Mouse (Mus musculus): ENCODE results near the gene Ftsj1. TPM values are rescaled to one million over a fixed set of nuclear protein-coding genes. Genes with fewer than 3 reads are reported as not detected.

The Ftsj1 gene
- polyA plus RNA-seq, 1 experiment from 2014 or later = 40.1 TPM

GRCm38 (mm10) chrX:8193419-8193723 is 58.8 kb downstream of the Ftsj1 start, which contains the start of gene Ebp:
Gene Ebp (minus strand): TSS chrX:8193512.
- no peak for DNase-seq
- peaks cover 16% of the 10 kb centered on the region for H3K4me1 ChIP-seq (replicated peaks)
- no peaks in the 10 kb centered on the region for H3K27me3 ChIP-seq
- no peak for ATAC-seq (ENCODE audit: low read depth)
- WGBS (ENCODE audit: insufficient replicate concordance) = 21% methylated on average over 10 of the region's 10 CpGs
- H3K9ac ChIP-seq = peak within 1 kb of the TSS; percentile 82
- peaks cover 4% of the 10 kb centered on the region; the same call in 1 of the 2 replicates for H3K36me3 ChIP-seq
- peak within 1 kb of the TSS; percentile 73 for H3K4me3 ChIP-seq (replicated peaks)
- H3K27ac ChIP-seq = peak within 1 kb of the TSS; percentile 84
- H3K9me3 ChIP-seq (replicated peaks) = no peaks in the 10 kb centered on the region
- H3K4me2 ChIP-seq = peak within 1 kb of the TSS; percentile 79

GRCm38 (mm10) chrX:8192640-8193418 is 59.4 kb downstream of the Ftsj1 start:
- ATAC-seq (ENCODE audit: low read depth) = peak; percentile 100
- WGBS (ENCODE audit: insufficient replicate concordance) = 13% methylated on average over 38 of the region's 38 CpGs
- peak overlapping the region; percentile 84 for H3K27ac ChIP-seq
- peak overlapping the region; percentile 82 for H3K9ac ChIP-seq
- H3K36me3 ChIP-seq = peaks cover 4% of the 10 kb centered on the region; the same call in 1 of the 2 replicates
- H3K9me3 ChIP-seq (replicated peaks) = no peaks in the 10 kb centered on the region
- H3K4me3 ChIP-seq (replicated peaks) = peak overlapping the region; percentile 73
- peak overlapping the region; percentile 79 for H3K4me2 ChIP-seq
- H3K27me3 ChIP-seq = no peaks in the 10 kb centered on the region
- H3K4me1 ChIP-seq (replicated peaks) = peaks cover 16% of the 10 kb centered on the region
- peak; percentile 81 for DNase-seq

DNA sequence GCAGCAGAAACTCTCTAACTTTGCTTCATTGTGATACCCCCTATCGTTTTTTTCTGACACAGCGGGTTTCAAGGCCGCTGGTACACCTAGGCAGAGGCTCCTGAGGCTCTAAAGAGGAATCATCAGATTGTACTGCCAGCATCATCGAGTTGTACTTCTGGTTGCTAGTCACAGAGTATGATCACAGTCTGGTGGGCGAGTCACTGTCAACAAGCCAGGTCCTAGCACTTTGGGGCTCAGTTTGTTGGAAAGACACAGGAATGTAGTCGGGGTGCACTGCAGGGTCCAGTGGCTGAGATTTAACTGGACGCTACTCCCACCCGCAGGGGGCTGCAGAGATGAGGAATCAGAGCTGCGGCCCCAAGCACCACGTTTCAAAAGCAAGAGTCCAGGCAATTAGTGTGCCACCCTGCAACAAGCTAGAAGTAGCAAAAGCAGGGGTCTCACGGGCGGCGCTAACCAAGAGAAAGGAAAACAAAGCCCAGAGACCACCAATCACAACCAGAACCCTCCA is 60.0 kb downstream of the Ftsj1 start:
- DNase-seq (no peak), ATAC-seq (ENCODE audit: low read depth) (no peak)

More for the DNA sequence above, 60.0 kb downstream of the Ftsj1 start:
- peak overlapping the region; percentile 82 for H3K9ac ChIP-seq
- peak overlapping the region; percentile 73 for H3K4me3 ChIP-seq (replicated peaks)
- H3K36me3 ChIP-seq = peaks cover 5% of the 10 kb centered on the region; the same call in 1 of the 2 replicates
- 13% methylated on average over 13 of the region's 13 CpGs for WGBS (ENCODE audit: insufficient replicate concordance)
- peaks cover 16% of the 10 kb centered on the region for H3K4me1 ChIP-seq (replicated peaks)
- no peaks in the 10 kb centered on the region for H3K27me3 ChIP-seq
- peak overlapping the region; percentile 84 for H3K27ac ChIP-seq
- peak overlapping the region; percentile 79 for H3K4me2 ChIP-seq
- H3K9me3 ChIP-seq (replicated peaks) = no peaks in the 10 kb centered on the region

Other genes starting within 250 kb of the Ftsj1 start
- gene Glod5, start 233.9 kb downstream of the Ftsj1 start, polyA plus RNA-seq (2015; fragmentation: Nextera tagmentation; extraction: Ambion mirVana) = 0.29 and 0.36 TPM in 2 replicates
- gene Suv39h1, start 177.6 kb downstream of the Ftsj1 start, polyA plus RNA-seq (2015; fragmentation: Nextera tagmentation; extraction: Ambion mirVana) = 40.2 and 47.3 TPM in 2 replicates
- 2.4 and 3.4 TPM in 2 replicates for gene Was, start 161.9 kb downstream of the Ftsj1 start, polyA plus RNA-seq (2015; fragmentation: Nextera tagmentation; extraction: Ambion mirVana)
- 6.8 and 7.1 TPM in 2 replicates for gene Wdr13, start 119.5 kb downstream of the Ftsj1 start, polyA plus RNA-seq (2015; fragmentation: Nextera tagmentation; extraction: Ambion mirVana)
- 328 and 361 TPM in 2 replicates for gene Rbm3, start 106.5 kb downstream of the Ftsj1 start, polyA plus RNA-seq (2015; fragmentation: Nextera tagmentation; extraction: Ambion mirVana)
- gene Tbc1d25, start 76.2 kb downstream of the Ftsj1 start, polyA plus RNA-seq (2015; fragmentation: Nextera tagmentation; extraction: Ambion mirVana) = 4.9 and 5.0 TPM in 2 replicates
- gene Ebp, start 58.9 kb downstream of the Ftsj1 start, polyA plus RNA-seq (2015; fragmentation: Nextera tagmentation; extraction: Ambion mirVana) = 61.8 and 64.4 TPM in 2 replicates
- gene Porcn, start 45.9 kb downstream of the Ftsj1 start, polyA plus RNA-seq (2015; fragmentation: Nextera tagmentation; extraction: Ambion mirVana) = 0.88 and 1.1 TPM in 2 replicates
- gene Slc38a5, start 18.7 kb upstream of the Ftsj1 start, polyA plus RNA-seq (2015; fragmentation: Nextera tagmentation; extraction: Ambion mirVana) = 76.5 and 79.6 TPM in 2 replicates
- not detected in 2 replicates for gene Ssxb10, start 75.0 kb upstream of the Ftsj1 start, polyA plus RNA-seq (2015; fragmentation: Nextera tagmentation; extraction: Ambion mirVana)
- not detected in 2 replicates for gene Ssxb9, start 114.6 kb upstream of the Ftsj1 start, polyA plus RNA-seq (2015; fragmentation: Nextera tagmentation; extraction: Ambion mirVana)
- not detected in 2 replicates for gene Ssxb1, start 160.9 kb upstream of the Ftsj1 start, polyA plus RNA-seq (2015; fragmentation: Nextera tagmentation; extraction: Ambion mirVana)
- not detected in 2 replicates for gene Ssxb2, start 209.3 kb upstream of the Ftsj1 start, polyA plus RNA-seq (2015; fragmentation: Nextera tagmentation; extraction: Ambion mirVana)